Mouse (Mus musculus) intestine, embryonic 16.5 days (tissue): Measurements from ENCODE around the gene Adcy5. TPM values are rescaled to one million over a fixed set of nuclear protein-coding genes. Genes with fewer than 3 reads are reported as not detected.

Experiments used
- ATAC-seq: fragments of 200-750 bp; cut with Nextera tagmentation; 2 replicates; pipeline ENCODE4 v1.8.0; 2017; ENCODE audit warnings: moderate TSS enrichment, moderate library complexity
- H3K27ac ChIP-seq: fragments of 300-500 bp; sonication (generic); 2 replicates; pipeline ENCODE4 v1.5.1; 2014; ENCODE audit warnings: mild to moderate bottlenecking, low read length
- H3K27me3 ChIP-seq: fragments of 300-500 bp; sonication (generic); replicated peaks from 2 replicates; pipeline ENCODE4 v1.6.1; 2014; ENCODE audit warnings: low read length, control low read depth, mixed read lengths; ENCODE audit not compliant: control insufficient read depth, insufficient read depth
- H3K36me3 ChIP-seq: fragments of 300-500 bp; sonication (generic); 2 replicates; pipeline ENCODE4 v1.6.1; 2014; ENCODE audit warnings: low read length, control low read depth; ENCODE audit not compliant: control insufficient read depth, insufficient read depth
- H3K4me1 ChIP-seq: fragments of 300-500 bp; sonication (generic); 2 replicates; pipeline ENCODE4 v1.6.1; 2014; ENCODE audit warnings: low read length, control low read depth, mixed read lengths; ENCODE audit not compliant: control insufficient read depth, insufficient read depth
- H3K4me2 ChIP-seq: fragments of 300-500 bp; sonication (generic); 2 replicates; pipeline ENCODE4 v1.6.1; 2014; ENCODE audit warnings: low read depth, low read length, control low read depth
- H3K4me3 ChIP-seq: fragments of 300-500 bp; sonication (generic); 2 replicates; pipeline ENCODE4 v1.5.1; 2014; ENCODE audit warnings: mild to moderate bottlenecking, low read length
- H3K9ac ChIP-seq: fragments of 300-500 bp; sonication (generic); 2 replicates; pipeline ENCODE4 v1.6.1; 2014; ENCODE audit warnings: low read depth, low read length
- H3K9me3 ChIP-seq: fragments of 300-500 bp; sonication (generic); 2 replicates; pipeline ENCODE4 v1.6.1; 2016; ENCODE audit warnings: low read length, control low read depth; ENCODE audit not compliant: control insufficient read depth
- WGBS: fragments of 180-500 bp; shearing (Covaris S2); extraction: QIAGEN DNeasy Blood & Tissue Kit; methylation state at CpG from one replicate; pipeline ENCODE4 v1.1.7; 2014; 5-methylcytosine and 5-hydroxymethylcytosine counted together
- polyA plus RNA-seq: library from polyadenylated mRNA; unstranded; fragments of >200 nt; fragmentation: Nextera tagmentation; extraction: Ambion mirVana; gene quantifications from 2 replicates; pipeline ENCODE4 v1.2.1, GENCODE M21; 2015

The Adcy5 gene
- polyA plus RNA-seq, 1 experiment from 2014 or later = 2.0 TPM

GRCm38 (mm10) chr16:35192471-35192870 lies 37.8 kb downstream of the Adcy5 start:
- Histone ChIP-seq H3K36me3 (no peaks in the 10 kb centered on the region), H3K4me3 (no peak overlapping the region), H3K4me1 (peaks cover 14% of the 10 kb centered on the region), H3K4me2 (no peak overlapping the region), H3K27ac (no peak overlapping the region), H3K9me3 (no peaks in the 10 kb centered on the region), H3K9ac (no peak overlapping the region), H3K27me3 (no peaks in the 10 kb centered on the region)
- no peak for ATAC-seq
- WGBS = 93% methylated on average over 4 of the region's 4 CpGs

- H3K27ac ChIP-seq = peak overlapping the region; percentile 17; the same call in 1 of the 2 replicates
- H3K9ac ChIP-seq = 0 out of 2 replicates have a peak overlapping the region, but pooled peaks have one; percentile 18
- H3K4me2 ChIP-seq = no peak overlapping the region
- peak; percentile 50 for ATAC-seq
- no peaks in the 10 kb centered on the region for H3K36me3 ChIP-seq
- no peaks in the 10 kb centered on the region for H3K9me3 ChIP-seq
- H3K27me3 ChIP-seq = no peaks in the 10 kb centered on the region
- no peak overlapping the region for H3K4me3 ChIP-seq
- WGBS = 37% methylated on average over 3 of the region's 3 CpGs
- H3K4me1 ChIP-seq = peaks cover 14% of the 10 kb centered on the region
These were observed 38.7 kb downstream of the Adcy5 start for GRCm38 (mm10) chr16:35193357-35193756.

- peak; percentile 73 for ATAC-seq
- 41% methylated on average over 6 of the region's 6 CpGs for WGBS
- Histone ChIP-seq H3K4me1 (peaks cover 16% of the 10 kb centered on the region), H3K4me3 (no peak overlapping the region), H3K9me3 (no peaks in the 10 kb centered on the region), H3K9ac (no peak overlapping the region; the same call in 1 of the 2 replicates), H3K36me3 (no peaks in the 10 kb centered on the region), H3K27ac (peak overlapping the region; percentile 76), H3K27me3 (no peaks in the 10 kb centered on the region), H3K4me2 (no peak overlapping the region)
These were observed 45.2 kb downstream of the Adcy5 start for GRCm38 (mm10) chr16:35199721-35200431.

- no peaks in the 10 kb centered on the region for H3K27me3 ChIP-seq
- peaks cover 19% of the 10 kb centered on the region for H3K4me1 ChIP-seq
- H3K9me3 ChIP-seq = no peaks in the 10 kb centered on the region
- no peak overlapping the region for H3K4me2 ChIP-seq
- ATAC-seq = peak; percentile 45
- no peaks in the 10 kb centered on the region for H3K36me3 ChIP-seq
- no peak overlapping the region for H3K9ac ChIP-seq
- H3K4me3 ChIP-seq = no peak overlapping the region
- WGBS = 61% methylated on average over 9 of the region's 9 CpGs
- H3K27ac ChIP-seq = peak overlapping the region; percentile 76
These were observed 45.9 kb downstream of the Adcy5 start for GRCm38 (mm10) chr16:35200432-35201142.

GRCm38 (mm10) chr16:35201281-35201680 lies 46.6 kb downstream of the Adcy5 start:
- peaks cover 19% of the 10 kb centered on the region for H3K4me1 ChIP-seq
- H3K4me2 ChIP-seq = no peak overlapping the region
- ATAC-seq = no peak
- H3K4me3 ChIP-seq = no peak overlapping the region
- H3K36me3 ChIP-seq = no peaks in the 10 kb centered on the region
- no peaks in the 10 kb centered on the region for H3K9me3 ChIP-seq
- no peaks in the 10 kb centered on the region for H3K27me3 ChIP-seq
- no peak overlapping the region for H3K9ac ChIP-seq
- H3K27ac ChIP-seq = no peak overlapping the region
- 68% methylated on average over 5 of the region's 5 CpGs for WGBS

- H3K36me3 ChIP-seq = no peaks in the 10 kb centered on the region
- ATAC-seq = no peak
- H3K4me3 ChIP-seq = no peak overlapping the region
- no peak overlapping the region for H3K27ac ChIP-seq
- H3K4me1 ChIP-seq = peaks cover 19% of the 10 kb centered on the region
- H3K4me2 ChIP-seq = no peak overlapping the region
- 75% methylated on average over 1 of the region's 1 CpGs for WGBS
- H3K9me3 ChIP-seq = no peaks in the 10 kb centered on the region
- H3K27me3 ChIP-seq = no peaks in the 10 kb centered on the region
- no peak overlapping the region for H3K9ac ChIP-seq
These were observed 48.8 kb downstream of the Adcy5 start for GRCm38 (mm10) chr16:35203511-35203910.

- H3K4me3 ChIP-seq = no peak overlapping the region
- H3K27ac ChIP-seq = no peak overlapping the region; the same call in 1 of the 2 replicates
These were observed 51.0 kb downstream of the Adcy5 start for GRCm38 (mm10) chr16:35205681-35206080.

GRCm38 (mm10) chr16:35206426-35206825 lies 51.7 kb downstream of the Adcy5 start:
- no peak overlapping the region for H3K9ac ChIP-seq
- H3K36me3 ChIP-seq = no peaks in the 10 kb centered on the region
- H3K27ac ChIP-seq = no peak overlapping the region
- 0 out of 2 replicates have a peak, but pooled peaks cover 7% of the 10 kb centered on the region for H3K4me1 ChIP-seq
- no peak overlapping the region for H3K4me3 ChIP-seq
- no peaks in the 10 kb centered on the region for H3K27me3 ChIP-seq
- WGBS = 80% methylated on average over 6 of the region's 6 CpGs
- H3K4me2 ChIP-seq = no peak overlapping the region
- no peaks in the 10 kb centered on the region for H3K9me3 ChIP-seq
- ATAC-seq = no peak

More at GRCm38 (mm10) chr16:35205681-35206080, 51.0 kb downstream of the Adcy5 start:
- no peaks in the 10 kb centered on the region for H3K36me3 ChIP-seq
- WGBS = 56% methylated on average over 5 of the region's 5 CpGs
- ATAC-seq = 0 out of 2 replicates have a peak, but pooled peaks have one; percentile 16
- no peaks in the 10 kb centered on the region for H3K9me3 ChIP-seq
- H3K27me3 ChIP-seq = no peaks in the 10 kb centered on the region
- no peak overlapping the region for H3K4me2 ChIP-seq
- H3K9ac ChIP-seq = no peak overlapping the region
- peaks cover 6% of the 10 kb centered on the region; the same call in 1 of the 2 replicates for H3K4me1 ChIP-seq

- Histone ChIP-seq H3K4me3 (no peak overlapping the region), H3K4me2 (no peak overlapping the region), H3K27ac (no peak overlapping the region), H3K9ac (no peak overlapping the region), H3K9me3 (no peaks in the 10 kb centered on the region), H3K27me3 (no peaks in the 10 kb centered on the region), H3K36me3 (no peaks in the 10 kb centered on the region), H3K4me1 (0 out of 2 replicates have a peak, but pooled peaks cover 7% of the 10 kb centered on the region)
- no peak for ATAC-seq
- 65% methylated on average over 3 of the region's 3 CpGs for WGBS
These were observed 54.1 kb downstream of the Adcy5 start for GRCm38 (mm10) chr16:35208796-35209195.
